In genomic region chr2:96317387-96318299, GRCm38 (mm10) we compare ENCODE assay signal across 8 mouse cellular contexts. TPM values are rescaled to one million over a fixed set of nuclear protein-coding genes. Genes with fewer than 3 reads are reported as not detected.
DNase-seq lines count a peak whose midpoint lies in the region; ATAC-seq and TF ChIP-seq lines count a peak whose summit lies in the region.

Lrrc4c (plus strand) TSS chr2:96318169.

- no peak for ATAC-seq in heart, embryonic 16.5 days (replicated peaks; ENCODE audit: extremely low read depth, insufficient read depth, low FRiP score)

- 9% methylated on average over 18 of the region's 18 CpGs for WGBS in heart, embryonic 16.5 days
- 9% methylated on average over 18 of the region's 18 CpGs for WGBS in hindbrain, embryonic 10.5 days

- peaks cover 22% of the 10 kb centered on the region for H3K4me1 ChIP-seq in heart, embryonic 16.5 days (ENCODE audit: control insufficient read depth, insufficient read depth, low read length)
- no peaks in the 10 kb centered on the region for H3K4me1 ChIP-seq in cortical plate, adult 2 months (ENCODE audit: control insufficient read depth, insufficient read depth, low read length)
- H3K4me1 ChIP-seq in hindbrain, embryonic 10.5 days (replicated peaks), result peaks cover 23% of the 10 kb centered on the region

- H3K36me3 ChIP-seq in heart, embryonic 16.5 days (ENCODE audit: control insufficient read depth, insufficient read depth), result no peaks in the 10 kb centered on the region
- H3K36me3 ChIP-seq in hindbrain, embryonic 10.5 days, result no peaks in the 10 kb centered on the region

- no peaks in the 10 kb centered on the region for H3K9me3 ChIP-seq in heart, embryonic 16.5 days (replicated peaks; ENCODE audit: control insufficient read depth, low read length)
- H3K9me3 ChIP-seq in hindbrain, embryonic 10.5 days, result no peaks in the 10 kb centered on the region

- no peak for DNase-seq in heart, adult 11 months
- peak; percentile 29 for DNase-seq in hindbrain, embryonic 10.5 days (ENCODE audit: low spot score)
- peak; percentile 66 to 67 for DNase-seq in left cerebral cortex, postnatal 36 days (ENCODE audit: low spot score in 2 of 2)
- DNase-seq in retina, postnatal 1 day, result peak; percentile 73
- no peak for DNase-seq in ovary, postnatal 36 days (ENCODE audit: low spot score)
- no peak for DNase-seq in ovary, postnatal 14 days (ENCODE audit: low spot score)

- no peaks in the 10 kb centered on the region for H3K27me3 ChIP-seq in heart, embryonic 16.5 days (ENCODE audit: control insufficient read depth, insufficient read depth, low read length)
- H3K27me3 ChIP-seq in hindbrain, embryonic 10.5 days (ENCODE audit: insufficient read depth, poor library complexity, severe bottlenecking), result no peaks in the 10 kb centered on the region

- TF ChIP-seq POLR2A in cortical plate, adult 2 months (IDR thresholded peaks at IDR 0.05; ENCODE audit: extremely low read depth, insufficient read depth, low read length), result 0 out of 2 replicates have a peak, but pooled peaks have one; percentile 34

- TF ChIP-seq CTCF in cortical plate, adult 2 months (IDR thresholded peaks at IDR 0.05; ENCODE audit: extremely low read depth, insufficient read depth, low read length), result no peak

- H3K9ac ChIP-seq in heart, embryonic 16.5 days (ENCODE audit: low read length), result peak within 1 kb of the TSS; percentile 49

- H3K27ac ChIP-seq in heart, embryonic 16.5 days (ENCODE audit: low read length), result no peak within 1 kb of the TSS; the same call in 1 of the 2 replicates
- peak within 1 kb of the TSS; percentile 81 for H3K27ac ChIP-seq in cortical plate, adult 2 months (ENCODE audit: insufficient read depth, low read length)
- peak within 1 kb of the TSS; percentile 59 for H3K27ac ChIP-seq in hindbrain, embryonic 10.5 days

- H3K4me3 ChIP-seq in heart, embryonic 16.5 days (ENCODE audit: low read length), result peak within 1 kb of the TSS; percentile 50
- peak within 1 kb of the TSS; percentile 68 for H3K4me3 ChIP-seq in cortical plate, adult 2 months (ENCODE audit: insufficient read depth, low read length)
- H3K4me3 ChIP-seq in hindbrain, embryonic 10.5 days, result peak within 1 kb of the TSS; percentile 53

- intact Hi-C loops in left cerebral cortex, postnatal 36 days (cut with DNase I), result loop anchor here (5.0 to 10.0 kb wide), 3 partner anchors 80 to 1843 kb away; no protein-coding TSS in a partner anchor

- peak within 1 kb of the TSS; percentile 67 for H3K4me2 ChIP-seq in heart, embryonic 16.5 days (ENCODE audit: low read depth, low read length)

RNA-seq across cellular contexts. Expression of gene Lrrc4c, which starts in this region (rescaled TPM):
- polyA plus RNA-seq in heart, embryonic 16.5 days (2015; fragmentation: Nextera tagmentation; extraction: Ambion mirVana), result 1.1 and 1.2 TPM in 2 replicates
- polyA plus RNA-seq in cortical plate, adult 2 months (2012; rRNA removed), result 56.6 and 57.2 TPM in 2 replicates
- 0.73 and 3.1 TPM in 2 replicates for polyA plus RNA-seq in hindbrain, embryonic 10.5 days (2016; fragmentation: Nextera tagmentation; extraction: Ambion mirVana)
- total RNA-seq in left cerebral cortex, postnatal 36 days (2021), result 100 to 1,000 TPM; 118 to 135 TPM

Comparison
In these comparisons a context has a peak if more than half of its experiments do, and no peak if none do; other contexts are left out.
1. RNA of gene Lrrc4c (polyA plus RNA-seq): 56.6 to 57.2 TPM in cortical plate, adult 2 months; 0.73 to 3.1 TPM in hindbrain, embryonic 10.5 days and 1.1 to 1.2 TPM in heart, embryonic 16.5 days; every median in the first group is over 10 times any median in the second.
2. DNase-seq: peak in hindbrain, embryonic 10.5 days (single experiment), left cerebral cortex, postnatal 36 days (2 of 2) and retina, postnatal 1 day (single experiment); none in heart, adult 11 months (single experiment), ovary, postnatal 36 days (single experiment) and ovary, postnatal 14 days (single experiment).
3. Peak in every context shown above with its lines, with median percentiles within 50 percentile points of each other: H3K4me3 ChIP-seq.